Mouse (Mus musculus) stomach, embryonic 15.5 days (tissue): ENCODE data around the gene Csf2rb. TPM values are rescaled to one million over a fixed set of nuclear protein-coding genes. Genes with fewer than 3 reads are reported as not detected.

Experiments
- microRNA-seq: library from miRNA; unstranded; fragments of <30 nt; microRNA quantifications from one replicate; pipeline ENCODE4, GENCODE M21; 2016
- polyA plus RNA-seq: library from polyadenylated mRNA; unstranded; fragments of >200 nt; fragmentation: Nextera tagmentation; extraction: Ambion mirVana; gene quantifications from 2 replicates; pipeline ENCODE4 v1.2.1, GENCODE M21; 2015

Gene Csf2rb
- polyA plus RNA-seq, 1 experiment from 2014 or later, result 2.7 TPM

Small RNA genes within 50 kb of the gene (microRNA-seq; reads per million reads assigned to microRNA genes)
- gene Mir7676-1 (not detected), gene Mir7676-2 (not detected)

Other genes starting within 250 kb of the Csf2rb start
- 0.12 and 0.13 TPM in 2 replicates for gene Cacng2, start 205.7 kb upstream of the Csf2rb start, polyA plus RNA-seq
- gene Ift27, start 151.6 kb upstream of the Csf2rb start, polyA plus RNA-seq, result 64.6 and 70.7 TPM in 2 replicates
- gene Pvalb, start 119.4 kb upstream of the Csf2rb start, polyA plus RNA-seq, result 0.37 TPM in 1 of 2 replicates, not detected in the other
- 9.0 and 9.2 TPM in 2 replicates for gene Ncf4, start 81.0 kb upstream of the Csf2rb start, polyA plus RNA-seq
- 0.54 and 0.70 TPM in 2 replicates for gene Csf2rb2, start 20.0 kb upstream of the Csf2rb start, polyA plus RNA-seq
- not detected in 2 replicates for gene Tex33, start 70.2 kb downstream of the Csf2rb start, polyA plus RNA-seq
- 67.4 and 89.8 TPM in 2 replicates for gene Tst, start 80.2 kb downstream of the Csf2rb start, polyA plus RNA-seq
- 3.3 and 4.2 TPM in 2 replicates for gene Mpst, start 80.7 kb downstream of the Csf2rb start, polyA plus RNA-seq
- gene Kctd17, start 102.8 kb downstream of the Csf2rb start, polyA plus RNA-seq, result 35.4 and 40.6 TPM in 2 replicates
- 0.64 and 1.8 TPM in 2 replicates for gene Tmprss6, start 142.9 kb downstream of the Csf2rb start, polyA plus RNA-seq
- 0.53 and 0.69 TPM in 2 replicates for gene Il2rb, start 169.5 kb downstream of the Csf2rb start, polyA plus RNA-seq
- 23.9 and 25.0 TPM in 2 replicates for gene C1qtnf6, start 205.7 kb downstream of the Csf2rb start, polyA plus RNA-seq
- gene Sstr3, start 218.9 kb downstream of the Csf2rb start, polyA plus RNA-seq, result 0.18 and 0.44 TPM in 2 replicates
- 26.5 and 36.5 TPM in 2 replicates for gene Rac2, start 247.0 kb downstream of the Csf2rb start, polyA plus RNA-seq